19 mouse cellular contexts compared by ENCODE assay signal in genomic region chr19:57377043-57377703, GRCm38 (mm10).
"Had no signal": no experiment of that assay in that cellular context is flagged by ENCODE, and none has a peak within 500 bp of the region (broad histone marks: within the 10 kb centered on the region; RNA-seq: fewer than 3 reads in every experiment).

No protein-coding gene starts in this region.

- H3K4me3 ChIP-seq: limb, embryonic 12.5 days; limb, embryonic 15.5 days; liver, embryonic 15.5 days; lung, embryonic 15.5 days; megakaryocyte, embryonic 14.5 days; midbrain, embryonic 10.5 days; midbrain, embryonic 13.5 days; myocyte; neural tube, embryonic 13.5 days had no signal

- H3K9ac ChIP-seq: limb, embryonic 12.5 days; limb, embryonic 15.5 days; liver, embryonic 15.5 days; lung, embryonic 15.5 days; midbrain, embryonic 13.5 days; neural tube, embryonic 13.5 days had no signal

- H3K4me1 ChIP-seq: limb, embryonic 12.5 days; limb, embryonic 15.5 days; lung, embryonic 15.5 days; midbrain, embryonic 10.5 days; midbrain, embryonic 13.5 days; neural tube, embryonic 13.5 days had no signal

- ATAC-seq: midbrain, embryonic 13.5 days; midbrain, embryonic 16.5 days had no signal

- H3K27ac ChIP-seq: limb, embryonic 12.5 days; limb, embryonic 15.5 days; liver, embryonic 15.5 days; lung, embryonic 15.5 days; midbrain, embryonic 10.5 days; midbrain, embryonic 13.5 days; neural tube, embryonic 13.5 days; stomach, postnatal 0 days had no signal

- H3K4me2 ChIP-seq: limb, embryonic 12.5 days; limb, embryonic 15.5 days; liver, embryonic 15.5 days; lung, embryonic 15.5 days; midbrain, embryonic 13.5 days; neural tube, embryonic 13.5 days had no signal

- H3K27me3 ChIP-seq: limb, embryonic 12.5 days; limb, embryonic 15.5 days; liver, embryonic 15.5 days; lung, embryonic 15.5 days; megakaryocyte, embryonic 14.5 days; midbrain, embryonic 13.5 days; neural tube, embryonic 13.5 days had no signal

- H3K9me3 ChIP-seq: limb, embryonic 12.5 days; limb, embryonic 15.5 days; liver, embryonic 15.5 days; lung, embryonic 15.5 days; megakaryocyte, embryonic 14.5 days; midbrain, embryonic 10.5 days; midbrain, embryonic 13.5 days; neural tube, embryonic 13.5 days had no signal

- DNase-seq: kidney, postnatal 10 days; layer of hippocampus, postnatal 36 days; left cerebral cortex, postnatal 4 days; lung, postnatal 10 days; lung, postnatal 36 days; thymus, adult 2 months; thymus, postnatal 14 days; thymus, postnatal 4 days had no signal
